Mouse (Mus musculus) MEL (cell line): ENCODE data around the gene Pon3.

Experiments
- CHD1 ChIP-seq: IDR thresholded peaks from 2 replicates; pipeline ENCODE4 v1.6.1; 2012; ENCODE audit warnings: low read depth, mild to moderate bottlenecking, inconsistent platforms, low read length, improper control_type of control experiment
- CHD2 ChIP-seq: IDR thresholded peaks from 2 replicates; pipeline ENCODE4 v1.6.1; 2011; ENCODE audit warnings: low read length, improper control_type of control experiment
- CTCF ChIP-seq, 3 experiments: IDR thresholded peaks in 2 of 3; conservative IDR thresholded peaks in 1 of 3; 2 replicates each; pipeline ENCODE4 v1.5.1; 2011 to 2012; ENCODE audit warnings: low read length in 3 of 3, low read depth in 2 of 3, mild to moderate bottlenecking in 2 of 3, improper control_type of control experiment in 1 of 3, inconsistent platforms in 1 of 3, mixed read lengths in 1 of 3, moderate library complexity in 1 of 3; ENCODE audit not compliant: control insufficient read depth in 1 of 3, insufficient read depth in 1 of 3, poor library complexity in 1 of 3, severe bottlenecking in 1 of 3
- E2F4 ChIP-seq: IDR thresholded peaks from 2 replicates; pipeline ENCODE4 v1.6.1; 2011; ENCODE audit warnings: low read depth, low read length, improper control_type of control experiment, borderline replicate concordance
- EP300 ChIP-seq, 2 experiments: IDR thresholded peaks; 2 replicates each; pipeline ENCODE4 v1.6.1; 2011; ENCODE audit warnings: improper control_type of control experiment in 2 of 2, low read length in 2 of 2, low read depth in 1 of 2, mild to moderate bottlenecking in 1 of 2
- HCFC1 ChIP-seq: IDR thresholded peaks from 2 replicates; pipeline ENCODE4 v1.6.1; 2012; ENCODE audit warnings: low read depth, mild to moderate bottlenecking, inconsistent platforms, low read length, improper control_type of control experiment, moderate library complexity
- KAT2A ChIP-seq: conservative IDR thresholded peaks from 2 replicates; pipeline ENCODE4 v1.6.1; 2012; ENCODE audit warnings: low read depth, low read length, improper control_type of control experiment, inconsistent platforms
- MAX ChIP-seq: IDR thresholded peaks from 2 replicates; pipeline ENCODE4 v1.6.1; 2011; ENCODE audit warnings: low read length, improper control_type of control experiment
- POLR2A ChIP-seq, 2 experiments: IDR thresholded peaks; 2 replicates each; pipeline ENCODE4 v1.6.1; 2011 to 2012; ENCODE audit warnings: low read length in 2 of 2, mild to moderate bottlenecking in 2 of 2, control low read depth in 1 of 2, improper control_type of control experiment in 1 of 2, low read depth in 1 of 2, moderate library complexity in 1 of 2; ENCODE audit not compliant: control insufficient read depth in 1 of 2, insufficient read depth in 1 of 2, poor library complexity in 1 of 2
- RCOR1 ChIP-seq: IDR thresholded peaks from 2 replicates; pipeline ENCODE4 v1.6.1; 2012; ENCODE audit warnings: low read depth, mild to moderate bottlenecking, inconsistent platforms, low read length, improper control_type of control experiment
- USF1 ChIP-seq: IDR thresholded peaks from 2 replicates; pipeline ENCODE4 v1.6.1; 2014; ENCODE audit warnings: low read depth, mild to moderate bottlenecking, inconsistent platforms, low read length, improper control_type of control experiment, moderate library complexity
- ZKSCAN1 ChIP-seq: IDR thresholded peaks from 2 replicates; pipeline ENCODE4 v1.6.1; 2012; ENCODE audit warnings: low read depth, mild to moderate bottlenecking, inconsistent platforms, low read length, improper control_type of control experiment, moderate library complexity
- ZMIZ1 ChIP-seq: IDR thresholded peaks from 2 replicates; pipeline ENCODE4 v1.6.1; 2012; ENCODE audit warnings: low read depth, mild to moderate bottlenecking, inconsistent platforms, low read length, improper control_type of control experiment, moderate library complexity

- TF ChIP-seq CTCF (IDR thresholded peaks at IDR 0.05 in 2 of 3, conservative IDR thresholded peaks at IDR 0.05 in 1 of 3; ENCODE audit: control insufficient read depth in 1 of 3, insufficient read depth in 1 of 3, low read depth in 2 of 3, low read length in 3 of 3, poor library complexity in 1 of 3, severe bottlenecking in 1 of 3) (no peak), KAT2A (no peak), USF1 (no peak), E2F4 (no peak), POLR2A (IDR thresholded peaks at IDR 0.05; ENCODE audit: control insufficient read depth in 1 of 2, insufficient read depth in 1 of 2, low read depth in 1 of 2, low read length in 2 of 2, poor library complexity in 1 of 2) (no peak), RCOR1 (no peak), MAX (no peak), CHD2 (no peak), ZKSCAN1 (no peak), EP300 (IDR thresholded peaks at IDR 0.05; ENCODE audit: low read depth in 1 of 2, low read length in 2 of 2) (no peak), CHD1 (no peak), HCFC1 (no peak), ZMIZ1 (no peak)
Measured at GRCm38 (mm10) chr6:5292841-5293240, 36.8 kb upstream of the Pon3 start.
